Mouse (Mus musculus): Measurements from ENCODE around the gene Arrdc5. TPM values are rescaled to one million over a fixed set of nuclear protein-coding genes. Genes with fewer than 3 reads are reported as not detected.
"Not testable (repeated sequence)": the region's sequence is repeated elsewhere in the genome, so short reads cannot be mapped to it uniquely, and the experiment has no call there.

Arrdc5 gene
- total RNA-seq, 2 experiments from 2014 or later: not detected

DNA sequence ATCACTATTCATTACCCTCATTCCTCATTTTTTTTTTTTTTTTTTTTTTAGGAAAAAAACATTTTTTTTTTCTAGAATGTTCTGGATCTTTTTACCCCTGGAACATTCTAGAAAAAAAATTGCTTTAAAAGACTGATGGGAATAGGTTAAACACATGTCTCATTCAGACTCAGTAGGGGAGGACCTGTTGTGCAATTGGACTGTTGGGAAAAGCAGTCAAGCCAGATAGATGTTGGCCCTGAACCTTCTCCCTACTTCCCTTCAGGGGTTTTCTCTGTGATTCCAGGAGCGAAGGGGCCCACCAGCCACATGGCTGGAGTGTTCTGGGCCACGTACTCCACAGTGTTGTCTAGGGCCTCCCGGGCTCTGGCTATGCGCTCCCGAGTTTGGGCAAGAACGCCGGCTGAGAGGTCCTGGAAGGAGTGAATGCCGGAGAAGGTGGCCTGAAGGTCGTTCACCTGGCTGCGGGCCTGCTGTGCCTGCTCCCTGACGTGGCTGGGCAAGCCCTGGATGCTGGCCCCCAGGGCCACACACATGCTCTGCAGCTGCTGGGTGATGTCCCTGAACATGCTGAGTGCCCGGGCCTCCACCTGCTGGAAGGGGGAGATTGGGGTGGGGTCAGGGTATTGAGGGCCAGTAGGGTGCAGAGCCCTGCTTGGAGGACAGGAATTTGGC, 20.5 kb downstream of the Arrdc5 start:
- intact Hi-C loops (cut with DNase I): no loop called here
- DNase-seq: peak; percentile 52 to 64

DNA sequence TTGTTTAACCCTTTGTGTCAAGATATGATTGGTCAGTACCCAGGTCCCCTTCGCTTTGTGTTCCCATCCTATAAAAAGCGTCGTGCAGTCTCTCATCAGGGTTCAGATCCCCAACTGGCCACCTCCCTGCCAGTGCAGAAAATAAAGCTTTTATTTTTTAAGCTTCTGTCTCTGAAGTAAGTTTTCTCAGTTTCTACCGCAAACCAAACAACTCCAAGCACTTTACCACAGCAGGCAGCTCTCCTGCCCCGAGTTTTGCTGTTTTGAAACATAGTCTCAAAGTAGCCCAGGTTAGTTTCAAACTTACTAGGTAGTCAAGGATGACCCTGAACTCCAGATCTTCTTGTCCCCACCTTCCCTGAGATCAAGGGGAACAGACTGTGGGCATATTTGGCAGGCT, 21.7 kb downstream of the Arrdc5 start:
- DNase-seq: no peak
- intact Hi-C loops (cut with DNase I): no loop called here

DNA sequence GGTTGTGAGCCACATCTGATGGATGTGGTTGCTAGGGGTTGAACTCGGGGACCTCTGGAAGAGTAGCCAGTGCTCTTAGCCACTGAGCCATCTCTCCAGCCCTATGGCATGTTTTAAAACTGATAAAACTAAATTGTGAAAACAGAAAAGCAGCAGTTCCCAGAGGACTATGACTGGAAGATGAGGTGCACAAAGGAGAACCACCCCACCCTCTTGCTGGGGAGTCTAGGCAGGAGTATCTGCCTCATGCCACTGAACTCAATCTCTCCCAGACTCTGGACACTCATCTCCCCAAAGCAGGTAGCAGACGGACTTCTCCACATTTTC, 22.6 kb downstream of the Arrdc5 start:
- intact Hi-C loops (cut with DNase I): loop anchor here (1.0 kb wide), 1 partner anchor 13 kb away; no protein-coding TSS in a partner anchor
- no peak for DNase-seq

DNA sequence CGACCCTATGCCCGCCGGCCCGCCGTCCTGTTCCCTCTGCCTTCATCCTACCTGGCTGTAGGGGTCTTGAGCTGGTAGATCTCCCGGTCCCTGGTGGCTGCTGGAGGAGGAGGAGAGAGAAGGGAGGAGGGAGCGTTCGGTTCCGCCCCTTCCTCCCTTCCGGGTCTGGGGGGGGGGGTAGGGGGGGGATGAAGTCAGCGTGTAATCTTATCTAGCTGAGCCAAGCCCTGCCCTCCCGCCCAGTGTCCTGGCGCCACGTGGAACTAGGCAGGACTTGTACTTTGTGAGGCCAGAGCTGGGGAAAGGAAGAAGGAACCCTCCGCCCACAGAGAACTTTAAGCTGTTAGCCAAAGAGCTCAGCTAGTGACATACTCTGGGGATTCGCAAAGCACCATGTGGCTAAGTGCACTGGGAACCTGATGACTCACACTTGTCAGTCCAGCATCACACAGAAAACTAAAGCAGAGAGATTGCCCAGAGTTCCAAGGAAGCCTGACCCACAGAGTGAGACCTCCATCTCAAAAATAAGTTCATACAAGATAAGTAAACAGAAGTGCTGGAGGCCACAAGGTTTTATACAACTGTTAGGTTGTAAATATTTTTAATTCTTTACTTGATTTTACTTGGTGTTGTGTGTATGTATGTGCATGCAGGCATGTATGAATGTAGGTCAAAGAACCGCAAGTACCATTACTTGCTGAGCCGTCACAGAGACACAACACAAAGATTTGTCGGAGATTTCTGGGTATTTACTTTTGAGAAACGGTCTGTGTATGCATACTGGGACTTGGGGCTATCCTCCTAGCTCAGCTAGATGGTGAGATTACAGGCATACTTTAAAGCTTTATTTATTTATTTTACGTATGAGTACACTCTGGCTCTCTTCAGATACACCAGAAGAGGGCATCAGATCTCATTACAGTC, 23.2 kb downstream of the Arrdc5 start, which contains the start of gene Ticam1:
TSS of gene Ticam1 (minus strand) at position 144 of the 924 bp plus-strand sequence.
- DNase-seq: peak; percentile 85 to 86
- intact Hi-C loops (cut with DNase I): loop anchor here (1.0 kb wide), 1 partner anchor 13 kb away; no protein-coding TSS in a partner anchor

DNA sequence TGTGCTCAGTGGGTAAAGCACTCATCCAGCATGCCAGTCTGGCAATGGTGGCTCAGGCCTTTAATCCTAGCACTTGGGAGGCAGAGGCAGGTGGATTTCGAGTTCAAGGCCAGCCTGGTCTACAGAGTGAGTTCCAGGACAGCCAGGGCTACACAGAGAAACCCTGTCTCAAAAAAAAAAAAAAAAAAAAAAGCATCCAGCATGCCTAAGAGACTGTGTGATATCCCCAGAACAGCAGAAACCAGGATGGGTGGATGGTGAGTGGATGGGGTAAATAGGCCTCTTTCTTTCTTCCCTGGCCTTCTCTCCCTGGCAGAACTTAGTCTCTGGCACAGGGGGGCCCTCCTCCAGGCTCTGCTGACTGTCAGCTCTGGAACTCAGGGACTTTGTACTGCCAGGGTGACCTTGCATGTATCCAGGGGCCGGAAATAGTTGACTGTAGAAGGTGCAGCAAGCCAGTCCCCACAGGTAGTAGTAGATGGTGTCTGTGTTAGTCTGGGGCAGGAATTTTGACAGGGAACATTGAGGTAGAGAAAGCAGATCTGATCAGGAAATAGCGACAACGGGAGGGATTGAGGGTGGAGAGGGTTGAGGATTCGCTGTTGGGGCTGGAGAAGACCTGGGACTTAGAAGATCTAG, 24.1 kb downstream of the Arrdc5 start:
- intact Hi-C loops (cut with DNase I): no loop called here
- no peak for DNase-seq

DNA sequence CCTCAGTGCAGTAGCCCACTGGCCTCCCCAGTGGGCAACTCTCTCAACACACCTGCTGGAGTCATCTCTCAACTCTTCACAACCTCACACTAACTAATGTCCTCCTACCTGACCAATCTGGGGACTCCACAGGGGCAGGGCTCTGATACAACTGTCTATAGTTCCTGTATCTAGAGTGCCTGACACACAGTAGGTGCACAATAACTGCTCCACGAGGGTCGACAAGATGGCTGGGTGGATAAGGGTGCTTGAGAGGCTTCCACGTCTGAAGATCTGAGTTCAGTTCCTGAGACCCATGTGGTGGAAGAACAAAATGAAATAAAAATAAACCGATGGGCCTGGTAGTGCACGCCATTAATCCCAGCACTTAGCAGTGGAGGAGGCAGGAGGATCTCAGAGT, 26.1 kb downstream of the Arrdc5 start:
- DNase-seq: no peak
- intact Hi-C loops (cut with DNase I): no loop called here

DNA sequence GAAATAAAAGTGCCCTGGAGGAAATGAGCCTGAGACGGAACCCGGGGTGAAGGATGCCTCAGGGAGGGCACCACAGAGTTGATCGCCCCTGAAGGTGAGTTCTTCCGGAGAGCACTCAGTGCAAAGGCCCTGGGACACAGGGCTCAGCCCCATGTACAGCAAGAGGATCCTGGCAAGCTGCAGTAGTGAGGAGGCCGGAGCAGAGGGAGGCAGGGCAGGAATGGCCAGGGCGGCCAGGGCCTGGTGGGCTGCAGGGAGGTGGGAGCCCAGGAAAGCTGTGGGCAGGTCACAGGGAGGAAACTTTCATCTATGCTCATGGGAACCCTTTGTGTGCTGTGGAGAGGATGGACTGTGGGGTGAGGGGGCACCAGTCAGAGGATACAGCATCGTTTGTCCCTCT, 26.6 kb downstream of the Arrdc5 start:
- no peak for DNase-seq
- intact Hi-C loops (cut with DNase I): no loop called here

DNA sequence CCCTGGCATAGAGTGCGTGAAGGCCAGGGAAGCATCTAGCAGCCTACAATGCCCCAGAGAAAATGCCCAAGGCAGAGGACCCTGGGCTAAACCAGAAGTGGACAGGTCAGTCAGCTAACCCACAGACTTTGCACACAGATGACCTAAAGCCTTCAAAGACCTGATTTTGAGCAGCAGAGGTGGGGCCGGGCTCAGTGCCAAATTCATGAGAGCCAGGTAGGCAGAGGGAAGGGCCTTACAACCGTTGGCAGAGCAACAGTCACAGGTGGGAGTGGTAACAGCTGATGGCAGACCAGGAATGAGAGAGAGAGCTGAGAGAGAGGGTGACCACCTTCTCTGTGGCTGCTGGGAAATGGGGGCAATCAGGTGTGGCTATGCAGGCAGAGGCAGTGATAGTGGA, 27.4 kb downstream of the Arrdc5 start:
- intact Hi-C loops (cut with DNase I): no loop called here
- no peak for DNase-seq

DNA sequence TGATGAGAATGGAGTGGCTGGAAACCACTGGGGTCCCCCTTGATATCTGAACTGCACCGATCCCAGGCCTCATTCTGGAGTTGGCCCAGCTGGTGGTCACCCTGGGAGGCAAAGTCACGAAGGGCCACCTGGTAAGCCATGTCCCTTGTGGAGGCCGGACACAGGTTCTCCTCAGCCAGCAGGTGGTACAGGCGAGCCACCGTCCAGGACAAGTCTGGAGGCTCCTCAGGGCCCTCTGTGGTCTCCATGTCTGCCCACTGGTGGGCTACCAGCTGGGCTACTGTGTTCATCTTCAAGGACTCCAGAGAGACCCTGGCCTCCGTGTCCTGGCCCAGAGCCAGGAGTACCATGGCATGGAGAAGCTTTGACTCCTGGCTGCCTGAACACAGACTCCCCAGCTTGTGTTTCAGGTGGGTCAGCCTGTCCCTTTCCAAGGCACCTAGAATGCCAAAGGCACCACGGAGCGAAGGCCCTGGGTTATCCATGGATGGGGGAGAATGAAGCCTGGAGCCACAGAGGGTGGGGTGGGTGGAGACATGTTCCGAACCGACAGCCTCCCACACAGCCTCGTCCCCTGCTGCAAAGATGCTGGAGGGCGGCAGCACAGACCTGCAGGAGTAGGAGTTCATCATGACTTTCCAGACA, 28.4 kb downstream of the Arrdc5 start:
- DNase-seq: no peak
- intact Hi-C loops (cut with DNase I): no loop called here

DNA sequence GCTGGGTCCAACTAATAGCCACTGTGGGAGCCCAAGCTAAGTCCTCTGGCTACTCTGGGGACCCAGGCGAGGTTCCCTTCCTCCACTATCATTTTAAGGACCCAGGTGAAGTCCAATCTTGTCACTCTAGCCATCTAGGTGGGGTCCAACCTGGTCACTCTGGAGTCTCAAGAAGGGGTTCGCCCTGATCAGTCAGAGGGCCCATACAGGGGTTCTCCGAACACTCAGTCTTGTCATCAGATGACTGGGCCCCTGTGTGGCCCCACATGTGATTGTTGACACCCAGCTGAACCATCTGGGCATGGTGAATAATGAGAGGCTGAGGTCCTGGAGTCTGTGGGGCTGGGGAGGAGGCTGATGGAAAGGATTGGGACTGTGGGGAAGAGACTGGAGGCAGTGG, 30.3 kb downstream of the Arrdc5 start:
- peak in 1 of 2 experiments; percentile 2 for DNase-seq
- intact Hi-C loops (cut with DNase I): no loop called here

DNA sequence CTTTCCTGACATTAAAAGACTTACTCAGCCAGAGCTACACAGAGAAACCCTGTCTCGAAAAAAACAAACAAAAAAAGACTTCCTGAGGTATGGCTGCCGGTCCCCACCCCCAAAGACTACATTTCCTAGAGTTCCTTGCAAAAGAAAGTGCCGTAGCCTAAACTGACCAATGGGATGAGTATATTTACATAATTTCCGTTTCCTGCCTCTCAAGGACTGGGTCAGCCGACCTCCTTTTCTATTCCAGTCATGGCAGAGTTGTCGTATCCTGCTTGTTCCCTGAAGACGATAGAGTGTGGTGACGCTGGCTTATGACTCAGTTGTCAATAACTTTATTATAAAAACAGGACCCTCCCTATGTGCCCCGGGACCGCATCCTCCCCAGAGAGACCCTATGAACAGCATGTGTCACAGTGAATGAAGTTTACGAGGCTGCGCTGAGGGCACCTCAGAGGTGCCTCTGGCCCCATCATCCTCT, 30.9 kb downstream of the Arrdc5 start:
- intact Hi-C loops (cut with DNase I): no loop called here
- peak in 1 of 2 experiments; percentile 58 for DNase-seq

DNA sequence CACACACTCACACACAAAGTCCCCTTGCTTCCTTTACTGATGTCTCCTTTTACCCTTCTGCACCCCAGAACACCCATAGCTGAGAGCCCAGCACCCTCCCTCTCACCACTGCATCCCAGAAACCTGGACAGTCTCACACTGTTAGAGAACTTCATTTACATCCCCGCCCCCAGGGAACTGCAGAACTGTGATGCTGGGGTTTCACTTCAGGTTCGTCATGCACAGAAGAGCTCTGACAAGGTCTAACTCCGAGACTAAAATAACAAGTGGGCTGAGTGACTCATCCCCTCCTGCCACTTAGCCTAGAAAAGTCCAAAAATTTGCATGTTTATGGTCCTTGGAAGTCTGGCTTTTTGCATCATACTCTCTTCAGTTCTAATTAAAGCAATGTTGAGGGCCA, 33.8 kb downstream of the Arrdc5 start:
- intact Hi-C loops (cut with DNase I): no loop called here
- no peak for DNase-seq

DNA sequence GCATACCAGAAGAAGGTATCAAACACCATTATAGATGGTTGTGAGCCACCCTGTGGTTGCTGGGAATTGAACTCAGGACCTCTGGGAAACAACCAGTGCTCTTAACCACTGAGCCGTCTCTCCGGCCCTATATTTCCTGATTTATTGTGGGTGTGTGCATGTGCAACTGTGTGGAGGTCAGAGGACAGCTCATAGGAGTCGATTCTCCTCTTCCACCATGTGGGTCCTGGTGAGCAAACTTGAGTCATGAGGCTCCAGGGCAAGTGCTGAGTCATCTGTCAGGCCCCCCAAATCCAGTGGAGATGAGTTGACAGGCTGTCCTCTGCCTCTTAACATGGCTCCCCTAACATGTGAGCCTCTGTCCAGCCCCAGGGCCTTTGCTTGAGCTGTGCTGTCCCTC, 34.2 kb downstream of the Arrdc5 start:
- intact Hi-C loops (cut with DNase I): no loop called here
- DNase-seq: no peak

DNA sequence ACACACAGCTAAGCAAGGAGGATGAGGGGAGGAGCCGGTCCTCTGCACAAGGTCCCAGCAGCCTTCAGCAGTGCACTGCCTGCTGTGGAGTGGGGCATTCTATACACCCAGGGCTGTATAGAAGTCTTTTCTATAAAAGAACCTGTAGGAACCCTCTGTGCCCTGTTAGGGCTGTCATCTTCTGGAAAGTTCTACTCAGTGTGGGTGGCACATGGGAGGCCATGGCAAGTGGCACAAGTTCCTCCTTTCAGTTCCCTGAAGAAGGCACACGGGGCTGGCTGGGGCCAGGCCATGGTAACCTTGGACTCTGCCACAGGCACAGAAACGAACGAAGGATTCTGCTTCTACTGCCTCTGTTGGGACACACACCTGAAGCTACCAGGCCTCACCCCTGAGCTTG, 35.1 kb downstream of the Arrdc5 start:
- no peak for DNase-seq
- intact Hi-C loops (cut with DNase I): no loop called here

DNA sequence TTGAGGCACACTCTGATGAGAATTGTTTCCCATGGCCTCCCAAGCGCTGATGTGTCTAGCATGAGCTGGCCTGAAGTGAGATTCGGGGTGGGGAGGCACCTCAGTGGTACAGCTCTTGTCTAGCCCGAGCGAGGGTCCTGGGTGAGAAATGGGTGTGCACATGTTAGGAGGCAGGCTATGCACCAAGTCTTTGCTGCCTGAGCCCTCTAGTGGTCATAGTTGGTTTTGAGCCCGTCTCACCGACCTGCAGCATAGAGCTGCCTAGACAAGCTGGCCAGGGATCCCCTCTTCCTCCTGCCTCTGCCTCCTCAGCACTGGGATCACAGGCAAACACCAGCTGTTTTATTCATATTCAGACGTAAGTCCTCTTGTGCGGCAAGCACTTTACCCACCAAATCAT, 36.1 kb downstream of the Arrdc5 start:
- DNase-seq: peak; percentile 81 to 82
- intact Hi-C loops (cut with DNase I): no loop called here

DNA sequence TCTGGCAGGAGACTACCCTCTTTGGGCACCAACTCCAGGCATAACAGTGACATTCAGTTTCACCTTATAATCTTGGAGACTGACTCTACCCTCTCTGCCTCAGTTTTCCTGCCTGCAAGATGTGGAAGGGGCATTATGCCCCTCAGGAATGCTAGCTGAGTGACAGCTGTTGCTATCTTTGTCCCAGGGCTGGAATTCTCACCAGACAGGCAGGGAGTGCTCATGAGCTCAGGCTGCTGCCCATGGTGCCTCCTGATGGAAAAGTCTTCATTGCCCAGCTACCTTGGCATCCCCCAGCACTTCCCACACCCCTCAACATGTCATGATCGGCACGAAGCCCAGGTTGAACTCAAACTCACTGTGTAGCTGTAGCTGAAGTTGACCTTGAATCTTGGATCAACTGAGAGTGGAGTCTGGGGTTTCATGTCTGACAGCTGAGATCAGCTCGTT, 37.4 kb downstream of the Arrdc5 start:
- DNase-seq: no peak
- intact Hi-C loops (cut with DNase I): no loop called here

DNA sequence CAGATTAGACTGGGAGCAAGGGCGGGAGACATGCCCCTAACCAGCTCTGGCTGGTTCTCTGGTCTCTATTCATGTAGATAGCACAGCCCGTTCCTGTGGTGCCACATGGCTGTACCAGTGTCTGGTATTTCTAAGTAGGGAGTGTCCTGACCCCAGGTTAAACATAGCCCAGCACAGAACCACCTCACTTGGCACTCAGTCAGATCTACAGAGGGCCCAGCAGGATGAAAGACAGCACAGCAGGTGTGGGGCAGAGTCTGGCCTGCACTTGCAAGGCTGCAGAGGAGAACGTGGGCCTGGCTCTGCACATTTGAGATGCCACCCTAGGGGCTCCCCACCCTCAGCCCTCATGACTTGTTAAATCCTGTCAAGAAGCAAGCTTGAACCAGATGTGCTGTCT, 38.9 kb downstream of the Arrdc5 start:
- DNase-seq: no peak
- intact Hi-C loops (cut with DNase I): no loop called here

DNA sequence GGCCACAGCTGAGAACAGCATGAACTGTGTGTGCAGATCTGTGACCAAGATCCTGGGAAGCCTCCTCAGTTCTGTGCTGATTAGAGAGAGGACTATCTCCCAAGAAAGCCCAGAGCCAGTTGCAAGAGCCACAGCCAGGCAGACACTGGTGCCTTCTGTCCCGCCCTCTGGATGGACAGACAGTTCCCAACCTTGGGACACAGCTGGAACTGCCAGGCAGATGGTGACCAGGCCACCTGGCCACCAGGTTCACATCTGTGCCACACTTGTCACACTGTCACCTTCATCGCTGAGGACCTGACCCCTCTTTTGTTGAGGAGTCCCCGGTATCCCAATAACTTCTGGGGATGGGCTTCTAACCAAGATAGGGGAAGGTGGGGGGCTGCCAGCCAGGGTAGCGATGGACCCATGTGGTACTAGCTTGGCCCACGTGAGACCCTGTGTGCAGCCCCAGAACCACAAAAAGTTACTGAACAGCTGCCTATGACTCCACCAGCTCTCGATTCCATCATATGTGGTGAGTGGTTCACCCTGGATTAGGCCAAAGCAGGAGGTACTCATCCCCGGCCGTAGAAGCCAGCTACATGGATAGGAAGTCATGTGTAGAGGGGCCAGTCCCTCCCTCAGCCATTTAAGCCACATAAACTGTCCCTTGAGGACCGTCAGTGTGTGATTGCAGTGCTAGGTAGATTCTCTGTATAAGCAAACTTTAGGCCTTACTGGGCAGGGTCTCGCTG, 40.6 kb downstream of the Arrdc5 start:
- intact Hi-C loops (cut with DNase I): loop anchor here (5.0 kb wide), 1 partner anchor 147 kb away; no protein-coding TSS in a partner anchor
- DNase-seq: peak in 1 of 2 experiments; percentile 6

DNA sequence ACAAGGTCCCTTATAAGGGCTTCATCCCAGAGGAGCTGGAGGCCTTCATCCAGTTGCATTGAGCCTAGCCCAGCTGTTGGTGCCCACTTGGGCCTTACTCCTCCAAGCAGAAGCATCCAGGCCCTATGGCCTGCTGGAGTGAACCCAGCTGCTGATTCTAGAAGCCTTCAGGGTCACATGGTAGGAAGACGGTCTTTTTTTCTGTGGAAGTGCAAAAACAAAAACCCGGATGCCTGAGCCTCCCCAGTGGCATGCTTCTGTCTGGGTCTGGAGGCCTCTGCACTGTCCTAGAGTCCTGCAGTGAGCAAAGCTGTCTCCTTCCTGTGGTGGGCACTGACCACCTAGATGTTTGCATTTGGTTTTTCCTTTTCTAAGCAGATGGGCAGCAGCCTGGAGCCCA, 41.3 kb downstream of the Arrdc5 start:
- intact Hi-C loops (cut with DNase I): loop anchor here (5.0 kb wide), 1 partner anchor 147 kb away; no protein-coding TSS in a partner anchor
- DNase-seq: not testable (repeated sequence)

DNA sequence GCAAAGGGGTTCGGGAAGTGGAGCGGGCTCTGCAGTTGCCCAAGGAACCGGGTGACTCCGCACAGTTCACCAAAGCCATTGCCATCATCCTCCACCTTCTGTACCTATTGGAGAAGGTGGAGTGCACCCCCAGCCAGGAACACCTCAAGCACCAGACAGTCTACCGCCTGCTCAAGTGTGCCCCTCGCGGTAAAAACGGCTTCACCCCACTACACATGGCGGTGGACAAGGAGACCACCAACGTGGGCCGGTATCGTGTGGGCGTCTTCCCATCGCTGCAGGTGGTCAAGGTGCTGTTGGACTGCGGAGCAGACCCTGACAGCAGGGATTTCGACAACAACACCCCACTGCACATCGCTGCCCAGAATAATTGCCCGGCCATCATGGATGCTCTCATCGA, 41.8 kb downstream of the Arrdc5 start:
- intact Hi-C loops (cut with DNase I): loop anchor here (5.0 kb wide), 1 partner anchor 146 kb away; no protein-coding TSS in a partner anchor
- peak in 1 of 2 experiments; percentile 5 for DNase-seq
